Mouse (Mus musculus) midbrain, embryonic 12.5 days (tissue): ENCODE results near the gene Lrrc17. TPM values are rescaled to one million over a fixed set of nuclear protein-coding genes. Genes with fewer than 3 reads are reported as not detected.

ENCODE experiments used
- ATAC-seq: fragments of 200-750 bp; cut with Nextera tagmentation; 2 replicates; pipeline ENCODE4 v1.8.0; 2017; ENCODE audit warnings: low read depth, moderate TSS enrichment, moderate library complexity; ENCODE audit not compliant: low FRiP score
- H3K27ac ChIP-seq: fragments of 300-500 bp; sonication (generic); replicated peaks from 2 replicates; pipeline ENCODE4 v1.5.1; 2016; ENCODE audit warnings: mild to moderate bottlenecking
- H3K27me3 ChIP-seq: fragments of 300-500 bp; sonication (generic); 2 replicates; pipeline ENCODE4 v1.6.1; 2016; ENCODE audit warnings: mild to moderate bottlenecking
- H3K36me3 ChIP-seq: fragments of 300-500 bp; sonication (generic); 2 replicates; pipeline ENCODE4 v1.6.1; 2016
- H3K4me1 ChIP-seq: fragments of 300-500 bp; sonication (generic); 2 replicates; pipeline ENCODE4 v1.6.1; 2016
- H3K4me2 ChIP-seq: fragments of 300-500 bp; sonication (generic); replicated peaks from 2 replicates; pipeline ENCODE4 v1.6.1; 2016; ENCODE audit warnings: mild to moderate bottlenecking, moderate library complexity
- H3K4me3 ChIP-seq: fragments of 300-500 bp; sonication (generic); 2 replicates; pipeline ENCODE4 v1.5.1; 2016; ENCODE audit warnings: mild to moderate bottlenecking
- H3K9ac ChIP-seq: fragments of 300-500 bp; sonication (generic); replicated peaks from 2 replicates; pipeline ENCODE4 v1.6.1; 2016; ENCODE audit warnings: mild to moderate bottlenecking, moderate library complexity
- H3K9me3 ChIP-seq: fragments of 300-500 bp; sonication (generic); 2 replicates; pipeline ENCODE4 v1.6.1; 2016; ENCODE audit warnings: mild to moderate bottlenecking
- WGBS: fragments of 180-500 bp; shearing (Covaris S2); methylation state at CpG from one replicate; pipeline ENCODE4 v1.1.7; 2016; 5-methylcytosine and 5-hydroxymethylcytosine counted together
- polyA plus RNA-seq: library from polyadenylated mRNA; unstranded; fragments of >200 nt; fragmentation: Nextera tagmentation; extraction: Ambion mirVana; gene quantifications from 2 replicates; pipeline ENCODE4 v1.2.1, GENCODE M21; 2016

The Lrrc17 gene
- polyA plus RNA-seq, 1 experiment from 2014 or later = 28.5 TPM

DNA sequence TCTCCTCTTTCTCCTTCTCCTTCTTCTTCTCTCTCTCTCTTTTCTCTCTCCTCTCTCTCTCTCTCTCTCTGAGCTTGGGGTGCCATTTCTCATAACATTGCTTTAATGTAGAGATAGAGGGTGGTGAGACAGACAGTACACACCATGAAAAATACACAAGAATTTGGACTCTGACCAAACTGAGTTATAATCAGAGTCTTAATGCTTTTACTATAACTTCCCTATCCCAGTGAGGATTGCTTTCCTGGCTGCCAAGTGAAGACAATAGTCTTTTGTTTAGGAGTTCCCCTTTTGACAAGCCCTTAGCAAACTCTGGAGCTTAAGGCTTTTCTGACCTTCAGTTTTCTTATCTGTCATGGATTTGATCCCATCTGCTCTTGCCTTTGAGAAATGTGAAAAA is 1.9 kb downstream of the Lrrc17 start:
- Histone ChIP-seq H3K9ac (no peak overlapping the region), H3K4me1 (no peaks in the 10 kb centered on the region; the same call in 1 of the 2 replicates), H3K4me3 (no peak overlapping the region), H3K4me2 (no peak overlapping the region), H3K9me3 (no peaks in the 10 kb centered on the region), H3K36me3 (no peaks in the 10 kb centered on the region), H3K27ac (no peak overlapping the region), H3K27me3 (no peaks in the 10 kb centered on the region)
- ATAC-seq = no peak

DNA sequence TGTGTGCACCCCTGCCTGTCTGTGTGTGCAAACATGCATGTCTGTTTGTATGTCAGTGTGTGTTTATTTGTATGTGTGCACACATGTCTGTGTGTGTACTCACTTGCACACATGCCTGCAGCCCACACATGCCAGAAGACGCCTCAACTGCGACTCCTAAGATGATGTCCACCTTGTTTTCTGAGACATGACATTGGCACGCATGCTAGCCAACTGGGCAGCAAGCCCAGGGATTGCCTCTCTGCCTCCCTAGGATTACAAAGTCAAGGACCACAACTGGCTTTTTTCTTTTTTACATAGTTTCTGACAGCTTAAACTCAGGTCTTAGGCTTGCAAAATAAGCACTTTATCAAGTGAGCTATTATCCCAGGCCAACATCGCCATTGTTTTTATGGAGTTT is 2.4 kb downstream of the Lrrc17 start:
- H3K4me2 ChIP-seq = no peak overlapping the region; the same call in 1 of the 2 replicates
- ATAC-seq = no peak
- no peaks in the 10 kb centered on the region; the same call in 1 of the 2 replicates for H3K4me1 ChIP-seq
- no peaks in the 10 kb centered on the region for H3K9me3 ChIP-seq
- WGBS = 86% methylated on average over 4 of the region's 4 CpGs
- no peak overlapping the region for H3K27ac ChIP-seq
- no peak overlapping the region for H3K9ac ChIP-seq
- H3K4me3 ChIP-seq = no peak overlapping the region
- no peaks in the 10 kb centered on the region for H3K27me3 ChIP-seq
- no peaks in the 10 kb centered on the region for H3K36me3 ChIP-seq

DNA sequence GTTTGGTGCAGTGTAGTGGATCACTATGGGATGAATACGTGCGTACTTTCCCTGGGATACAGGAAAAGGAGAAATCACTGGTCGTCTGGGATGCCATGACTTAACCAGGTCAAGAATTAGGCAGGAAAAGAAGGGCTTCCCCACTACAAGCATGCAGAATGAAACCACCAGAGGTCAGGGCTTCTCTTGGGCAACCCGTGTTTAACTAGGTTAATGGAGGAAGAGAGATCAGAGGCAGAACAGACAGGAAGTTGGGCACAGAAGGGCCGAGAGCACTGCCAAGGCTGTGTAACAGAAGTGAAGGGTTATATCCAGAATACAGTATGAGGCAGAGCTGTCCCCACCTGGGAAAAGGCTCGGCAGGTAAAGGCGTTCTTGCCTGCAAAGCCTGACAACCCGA is 3.6 kb downstream of the Lrrc17 start:
- H3K9me3 ChIP-seq = no peaks in the 10 kb centered on the region
- H3K27ac ChIP-seq = no peak overlapping the region
- H3K4me1 ChIP-seq = no peaks in the 10 kb centered on the region; the same call in 1 of the 2 replicates
- no peak overlapping the region for H3K9ac ChIP-seq
- no peak for ATAC-seq
- 90% methylated on average over 8 of the region's 8 CpGs for WGBS
- no peak overlapping the region for H3K4me3 ChIP-seq
- H3K27me3 ChIP-seq = no peaks in the 10 kb centered on the region
- H3K36me3 ChIP-seq = no peaks in the 10 kb centered on the region
- H3K4me2 ChIP-seq = no peak overlapping the region

DNA sequence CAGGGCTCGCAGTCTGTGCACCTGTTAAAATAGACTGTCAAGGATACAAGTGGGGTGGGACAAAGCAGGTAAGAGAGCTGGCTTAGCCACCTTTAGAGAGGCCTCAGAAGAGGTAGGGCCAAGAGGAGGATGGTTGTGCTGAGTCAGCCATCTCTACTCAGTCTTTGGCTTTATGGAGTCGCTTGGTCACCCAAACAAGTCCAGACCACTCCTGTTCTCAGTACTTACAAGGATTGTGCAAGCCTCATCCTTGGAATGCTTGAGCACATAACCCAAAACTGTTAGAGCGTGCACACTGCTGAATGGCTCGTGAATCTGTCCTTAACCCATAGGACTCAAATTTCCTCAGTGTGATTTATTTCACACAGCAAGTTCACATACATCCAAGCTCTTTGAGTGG is 10.3 kb downstream of the Lrrc17 start:
- H3K27ac ChIP-seq = no peak overlapping the region
- H3K27me3 ChIP-seq = no peaks in the 10 kb centered on the region
- H3K9me3 ChIP-seq = no peaks in the 10 kb centered on the region
- no peak overlapping the region for H3K9ac ChIP-seq
- no peak overlapping the region for H3K4me2 ChIP-seq
- H3K36me3 ChIP-seq = no peaks in the 10 kb centered on the region
- no peaks in the 10 kb centered on the region for H3K4me1 ChIP-seq
- WGBS = 78% methylated on average over 4 of the region's 4 CpGs
- ATAC-seq = no peak
- H3K4me3 ChIP-seq = no peak overlapping the region

DNA sequence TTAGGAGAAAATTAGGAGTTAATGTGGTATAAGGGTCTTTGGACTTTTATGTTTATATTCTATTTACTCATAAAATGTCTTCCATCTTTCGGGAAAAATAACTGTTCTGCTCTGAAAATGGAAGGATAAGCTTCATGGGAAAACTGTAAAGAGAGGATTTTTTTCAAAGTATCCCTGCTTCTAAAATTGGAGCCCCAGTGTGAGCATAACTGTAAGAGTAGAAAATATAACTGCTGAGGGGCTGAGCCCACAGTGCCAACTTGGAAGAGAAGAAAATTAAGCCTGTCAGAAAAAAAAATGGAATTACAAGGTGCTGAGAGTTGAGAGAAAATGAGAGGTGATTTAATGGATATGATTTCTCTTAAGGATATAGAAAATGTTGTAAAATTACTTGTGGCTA is 11.4 kb downstream of the Lrrc17 start:
- WGBS = 95% methylated on average over 1 of the region's 1 CpGs
- no peaks in the 10 kb centered on the region for H3K27me3 ChIP-seq

DNA sequence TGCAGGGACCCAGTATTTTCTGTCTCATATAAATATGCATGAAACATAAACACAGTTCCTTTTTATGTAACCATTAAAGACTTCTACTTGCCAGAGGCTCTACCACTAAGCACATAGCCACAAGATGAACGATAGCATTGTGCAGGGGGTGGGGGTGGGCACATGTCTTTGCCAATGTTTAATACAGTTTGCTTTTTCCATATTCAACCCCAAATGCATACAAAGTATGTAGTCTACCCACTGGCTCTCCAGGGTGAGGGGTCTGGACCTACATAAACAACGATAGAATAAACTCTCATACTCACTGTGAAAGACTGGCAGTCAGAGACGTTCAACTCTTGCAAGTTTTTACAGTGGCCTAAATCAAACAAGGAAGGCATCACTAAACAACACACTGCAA is 13.1 kb downstream of the Lrrc17 start:
- Histone ChIP-seq H3K4me1 (no peaks in the 10 kb centered on the region), H3K36me3 (no peaks in the 10 kb centered on the region), H3K4me3 (no peak overlapping the region), H3K9me3 (no peaks in the 10 kb centered on the region), H3K9ac (no peak overlapping the region), H3K27me3 (no peaks in the 10 kb centered on the region), H3K27ac (no peak overlapping the region), H3K4me2 (no peak overlapping the region)
- WGBS = 90% methylated on average over 3 of the region's 3 CpGs
- ATAC-seq = no peak

More for the DNA sequence above, 11.4 kb downstream of the Lrrc17 start:
- Histone ChIP-seq H3K9me3 (no peaks in the 10 kb centered on the region), H3K4me2 (no peak overlapping the region), H3K4me3 (no peak overlapping the region), H3K36me3 (no peaks in the 10 kb centered on the region), H3K4me1 (no peaks in the 10 kb centered on the region), H3K27ac (no peak overlapping the region), H3K9ac (no peak overlapping the region)
- ATAC-seq = no peak

DNA sequence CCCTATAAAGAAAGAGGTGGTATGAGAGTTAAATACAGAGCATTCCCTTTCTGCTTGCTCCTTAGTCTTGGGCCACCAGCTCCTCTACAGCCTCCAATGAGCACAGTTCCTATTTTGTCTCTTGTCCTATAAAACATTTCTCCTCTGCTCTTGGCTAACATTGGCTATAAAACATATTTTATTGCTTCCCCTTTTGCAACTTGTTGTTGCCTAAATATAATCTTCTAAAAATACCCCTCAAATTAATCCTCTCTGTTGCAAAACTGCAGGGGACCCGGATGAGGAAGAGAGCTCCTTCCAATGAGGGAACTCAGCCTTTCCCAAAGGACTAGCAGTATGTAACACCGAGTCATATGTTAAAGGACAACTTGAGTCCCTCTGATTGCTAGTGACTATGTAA is 20.6 kb downstream of the Lrrc17 start:
- WGBS = 91% methylated on average over 2 of the region's 2 CpGs
- H3K4me2 ChIP-seq = no peak overlapping the region
- H3K36me3 ChIP-seq = no peaks in the 10 kb centered on the region
- H3K4me1 ChIP-seq = no peaks in the 10 kb centered on the region
- no peak for ATAC-seq
- no peak overlapping the region for H3K4me3 ChIP-seq
- no peak overlapping the region for H3K27ac ChIP-seq
- H3K9ac ChIP-seq = no peak overlapping the region
- no peaks in the 10 kb centered on the region for H3K9me3 ChIP-seq
- no peaks in the 10 kb centered on the region for H3K27me3 ChIP-seq

DNA sequence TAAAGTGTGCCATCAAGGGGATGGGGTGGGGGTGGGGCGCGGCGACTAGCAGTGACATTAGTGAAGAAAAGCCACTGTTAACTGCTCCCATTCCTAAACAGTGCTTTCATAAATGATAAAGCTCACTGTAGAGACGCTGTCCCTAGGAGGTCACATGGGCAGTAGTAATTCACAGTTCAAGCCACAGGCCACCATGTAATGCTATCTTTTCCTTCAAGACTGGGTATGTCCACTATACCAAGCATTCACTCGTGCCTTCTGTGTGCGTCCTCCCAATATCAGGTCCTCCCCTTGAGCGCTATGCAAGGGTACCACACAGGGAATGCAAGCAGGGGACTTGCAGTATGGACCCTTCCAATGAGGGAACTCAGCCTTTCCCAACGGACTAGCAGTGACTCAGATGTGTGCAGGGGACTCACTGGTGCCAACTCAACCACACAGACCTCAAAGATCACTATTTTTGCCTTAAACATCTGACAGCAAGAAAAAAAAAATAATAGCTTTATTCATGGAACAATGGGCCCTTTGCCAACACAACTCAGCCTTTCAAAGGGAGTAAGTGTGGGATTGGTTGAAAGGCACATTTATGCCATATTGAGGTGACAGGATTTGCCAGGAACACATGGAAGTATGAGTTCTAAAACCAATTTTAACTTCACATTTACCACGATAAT is 22.2 kb downstream of the Lrrc17 start:
- Histone ChIP-seq H3K9ac (no peak overlapping the region), H3K27ac (no peak overlapping the region), H3K4me2 (no peak overlapping the region), H3K36me3 (no peaks in the 10 kb centered on the region), H3K9me3 (no peaks in the 10 kb centered on the region), H3K27me3 (no peaks in the 10 kb centered on the region), H3K4me1 (no peaks in the 10 kb centered on the region), H3K4me3 (no peak overlapping the region)
- no peak for ATAC-seq
- WGBS = 90% methylated on average over 9 of the region's 9 CpGs

DNA sequence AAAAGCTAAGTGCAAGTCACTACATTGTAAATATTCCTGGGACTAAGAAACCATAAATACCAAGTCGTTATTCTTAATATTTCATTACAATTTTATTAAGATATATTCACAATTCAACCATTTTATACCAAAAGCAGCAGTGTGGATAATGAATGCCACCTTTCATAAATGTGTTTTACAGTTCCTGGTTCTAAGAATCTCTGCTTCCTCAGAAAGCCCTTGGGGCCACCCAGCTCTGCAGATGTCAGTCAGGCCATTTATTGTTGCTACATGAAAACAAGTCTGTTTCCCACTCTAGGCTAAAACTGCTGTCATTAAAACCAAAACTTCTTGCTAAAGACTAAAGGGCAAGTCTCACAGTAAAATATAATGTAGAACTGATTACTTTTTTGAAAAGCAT is 24.4 kb downstream of the Lrrc17 start:
- H3K4me1 ChIP-seq = no peaks in the 10 kb centered on the region
- no peak for ATAC-seq
- no peak overlapping the region for H3K4me3 ChIP-seq
- H3K36me3 ChIP-seq = no peaks in the 10 kb centered on the region
- 82% methylated on average over 1 of the region's 1 CpGs for WGBS
- H3K9me3 ChIP-seq = no peaks in the 10 kb centered on the region
- no peak overlapping the region for H3K9ac ChIP-seq
- H3K27me3 ChIP-seq = no peaks in the 10 kb centered on the region
- no peak overlapping the region for H3K4me2 ChIP-seq
- H3K27ac ChIP-seq = no peak overlapping the region

DNA sequence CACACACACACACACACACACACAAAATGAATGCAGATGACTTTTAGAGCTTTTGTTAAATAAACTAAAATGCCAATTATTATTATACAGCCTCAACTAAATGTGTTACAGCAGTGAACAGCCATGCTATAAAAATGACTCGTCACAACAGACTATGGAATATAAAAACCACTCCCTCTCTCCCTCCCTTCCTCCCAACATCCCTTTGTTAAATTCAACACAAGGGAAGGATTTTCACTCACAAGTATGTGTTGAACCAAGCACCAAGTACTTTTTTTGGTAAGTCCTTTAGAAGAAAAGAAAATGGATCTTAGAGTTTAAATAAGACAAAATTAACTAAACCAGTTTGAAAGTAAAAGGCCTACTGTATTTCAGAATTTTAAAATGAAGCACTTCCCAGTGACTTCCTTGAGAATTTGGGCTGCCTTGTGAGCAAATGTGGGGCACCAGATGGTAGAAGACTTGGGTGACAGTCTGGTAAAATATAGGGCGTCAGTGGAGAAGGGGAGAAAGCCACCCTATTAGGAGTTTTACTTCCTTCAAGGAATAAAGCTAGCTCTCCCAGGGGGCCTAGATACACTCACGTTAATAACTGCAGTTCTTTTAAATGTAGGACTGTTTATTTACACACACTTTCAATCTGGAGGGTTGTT is 29.5 kb downstream of the Lrrc17 start:
- 75% methylated on average over 3 of the region's 3 CpGs for WGBS
- Histone ChIP-seq H3K27ac (no peak overlapping the region), H3K4me3 (no peak overlapping the region), H3K9me3 (no peaks in the 10 kb centered on the region), H3K27me3 (no peaks in the 10 kb centered on the region), H3K9ac (no peak overlapping the region), H3K4me1 (no peaks in the 10 kb centered on the region), H3K4me2 (no peak overlapping the region), H3K36me3 (no peaks in the 10 kb centered on the region)
- no peak for ATAC-seq

DNA sequence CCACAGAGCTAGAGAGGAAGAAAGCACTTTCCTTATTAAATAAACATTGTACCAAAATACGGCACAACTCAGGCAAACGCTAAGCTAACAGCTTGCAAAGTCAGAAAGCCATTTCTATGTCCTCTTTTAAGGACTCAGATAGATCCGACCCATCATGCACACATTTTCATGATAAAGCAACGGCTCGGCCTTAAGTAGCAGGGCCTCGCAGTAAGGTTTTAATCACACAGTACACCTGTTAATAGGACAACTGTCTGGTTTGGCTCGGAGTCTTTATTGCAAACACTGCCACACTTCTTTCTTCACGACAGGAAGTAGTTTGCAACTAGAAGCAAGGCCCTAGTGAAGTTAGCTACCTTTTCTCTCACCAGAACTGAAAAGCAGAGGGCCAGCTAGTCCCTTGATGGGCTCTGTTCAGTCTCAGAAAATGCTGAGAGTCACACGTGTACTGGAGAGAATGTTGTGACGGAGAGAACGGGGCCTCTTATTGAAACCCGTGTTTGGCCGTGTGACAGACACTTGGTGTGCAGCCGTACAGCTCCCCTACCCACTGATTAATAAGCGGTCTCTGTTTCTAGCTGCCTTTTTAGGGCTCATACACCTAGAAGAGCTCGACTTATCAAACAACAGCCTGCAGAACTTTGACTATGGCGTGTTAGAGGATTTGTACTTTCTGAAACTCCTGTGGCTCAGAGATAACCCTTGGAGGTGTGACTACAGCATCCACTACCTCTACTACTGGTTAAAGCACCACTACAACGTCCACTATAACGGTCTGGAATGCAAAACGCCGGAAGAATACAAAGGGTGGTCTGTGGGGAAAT is 31.2 kb downstream of the Lrrc17 start:
- no peak overlapping the region for H3K4me3 ChIP-seq
- 83% methylated on average over 21 of the region's 21 CpGs for WGBS
- H3K4me2 ChIP-seq = no peak overlapping the region
- no peak overlapping the region for H3K9ac ChIP-seq
- ATAC-seq = no peak
- H3K9me3 ChIP-seq = no peaks in the 10 kb centered on the region
- H3K27me3 ChIP-seq = no peaks in the 10 kb centered on the region
- H3K4me1 ChIP-seq = no peaks in the 10 kb centered on the region
- no peak overlapping the region for H3K27ac ChIP-seq
- H3K36me3 ChIP-seq = no peaks in the 10 kb centered on the region

DNA sequence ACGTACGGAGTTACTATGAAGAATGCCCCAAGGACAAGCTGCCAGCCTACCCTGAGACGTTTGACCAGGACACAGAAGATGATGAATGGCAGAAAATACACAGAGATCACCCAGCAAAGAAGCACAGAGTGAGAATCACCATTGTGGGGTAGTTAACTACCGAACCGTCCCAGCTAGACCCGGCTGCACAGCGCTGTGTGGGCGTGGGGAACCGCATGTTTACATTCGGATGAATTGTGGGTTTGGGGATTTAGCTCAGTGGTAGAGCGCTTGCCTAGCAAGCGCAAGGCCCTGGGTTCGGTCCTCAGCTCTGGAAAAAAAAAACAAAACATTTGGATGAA is 31.8 kb downstream of the Lrrc17 start:
- Histone ChIP-seq H3K9me3 (no peaks in the 10 kb centered on the region), H3K4me1 (no peaks in the 10 kb centered on the region), H3K9ac (no peak overlapping the region), H3K36me3 (no peaks in the 10 kb centered on the region), H3K27me3 (no peaks in the 10 kb centered on the region), H3K4me2 (no peak overlapping the region), H3K27ac (no peak overlapping the region), H3K4me3 (no peak overlapping the region)
- WGBS = 84% methylated on average over 13 of the region's 13 CpGs
- ATAC-seq = no peak
